Mouse (Mus musculus): Measurements from ENCODE around the gene Kbtbd4.
"Not testable (repeated sequence)": the region's sequence is repeated elsewhere in the genome, so short reads cannot be mapped to it uniquely, and the experiment has no call there.

The Kbtbd4 gene

GRCm38 (mm10) chr2:90904076-90904855 lies at the start of gene Kbtbd4, which contains the start of gene Ndufs3:
TSS of gene Kbtbd4 (plus strand) at chr2:90904740.
TSS of gene Ndufs3 (minus strand) at chr2:90904827.
- DNase-seq: peak; percentile 85 to 92

- no peak for DNase-seq
These were observed 43.1 kb upstream of the Kbtbd4 start for GRCm38 (mm10) chr2:90861486-90861885.

- DNase-seq: no peak
These were observed 40.4 kb upstream of the Kbtbd4 start for GRCm38 (mm10) chr2:90864184-90864583.

- peak; percentile 88 to 90 for DNase-seq
These were observed 38.0 kb upstream of the Kbtbd4 start for GRCm38 (mm10) chr2:90866524-90866923.

GRCm38 (mm10) chr2:90870136-90870601 lies 34.4 kb upstream of the Kbtbd4 start:
- DNase-seq: no peak

- DNase-seq: peak; percentile 53 to 55
These were observed 33.2 kb upstream of the Kbtbd4 start for GRCm38 (mm10) chr2:90871180-90871961.

- peak; percentile 49 to 65 for DNase-seq
These were observed 30.5 kb upstream of the Kbtbd4 start for GRCm38 (mm10) chr2:90874025-90874424.

- no peak for DNase-seq
These were observed 29.3 kb upstream of the Kbtbd4 start for GRCm38 (mm10) chr2:90875239-90875638.

- DNase-seq: no peak
These were observed 26.8 kb upstream of the Kbtbd4 start for GRCm38 (mm10) chr2:90877584-90878259.

- no peak for DNase-seq
These were observed 25.1 kb upstream of the Kbtbd4 start for GRCm38 (mm10) chr2:90879419-90879818.

GRCm38 (mm10) chr2:90880144-90880785 lies 24.3 kb upstream of the Kbtbd4 start:
- no peak for DNase-seq

- DNase-seq: no peak
These were observed 22.7 kb upstream of the Kbtbd4 start for GRCm38 (mm10) chr2:90881824-90882223.

GRCm38 (mm10) chr2:90885218-90886041 lies 19.1 kb upstream of the Kbtbd4 start, which contains the start of gene C1qtnf4:
TSS of gene C1qtnf4 (plus strand) at chr2:90885860.
- peak; percentile 68 to 77 for DNase-seq

GRCm38 (mm10) chr2:90886436-90886835 lies 18.1 kb upstream of the Kbtbd4 start:
- DNase-seq: peak; percentile 31 to 46

GRCm38 (mm10) chr2:90887627-90888026 lies 16.9 kb upstream of the Kbtbd4 start:
- DNase-seq: no peak

GRCm38 (mm10) chr2:90889550-90890548 lies 14.7 kb upstream of the Kbtbd4 start:
- peak; percentile 65 to 81 for DNase-seq

- no peak for DNase-seq
These were observed 10.8 kb upstream of the Kbtbd4 start for GRCm38 (mm10) chr2:90893673-90894298.

GRCm38 (mm10) chr2:90894299-90894677 lies 10.3 kb upstream of the Kbtbd4 start:
- DNase-seq: not testable (repeated sequence)

GRCm38 (mm10) chr2:90903398-90903797 lies 1.1 kb upstream of the Kbtbd4 start:
- no peak for DNase-seq

GRCm38 (mm10) chr2:90904856-90905224 lies 300 bp downstream of the Kbtbd4 start:
- no peak for DNase-seq

Measured in cerebellum, adult 18-20 months (tissue).